Mouse (Mus musculus): ENCODE results near the gene Zc3hav1l. TPM values are rescaled to one million over a fixed set of nuclear protein-coding genes. Genes with fewer than 3 reads are reported as not detected.

The Zc3hav1l gene
- polyA plus RNA-seq, 1 experiment from 2014 or later: 6.3 TPM

DNA sequence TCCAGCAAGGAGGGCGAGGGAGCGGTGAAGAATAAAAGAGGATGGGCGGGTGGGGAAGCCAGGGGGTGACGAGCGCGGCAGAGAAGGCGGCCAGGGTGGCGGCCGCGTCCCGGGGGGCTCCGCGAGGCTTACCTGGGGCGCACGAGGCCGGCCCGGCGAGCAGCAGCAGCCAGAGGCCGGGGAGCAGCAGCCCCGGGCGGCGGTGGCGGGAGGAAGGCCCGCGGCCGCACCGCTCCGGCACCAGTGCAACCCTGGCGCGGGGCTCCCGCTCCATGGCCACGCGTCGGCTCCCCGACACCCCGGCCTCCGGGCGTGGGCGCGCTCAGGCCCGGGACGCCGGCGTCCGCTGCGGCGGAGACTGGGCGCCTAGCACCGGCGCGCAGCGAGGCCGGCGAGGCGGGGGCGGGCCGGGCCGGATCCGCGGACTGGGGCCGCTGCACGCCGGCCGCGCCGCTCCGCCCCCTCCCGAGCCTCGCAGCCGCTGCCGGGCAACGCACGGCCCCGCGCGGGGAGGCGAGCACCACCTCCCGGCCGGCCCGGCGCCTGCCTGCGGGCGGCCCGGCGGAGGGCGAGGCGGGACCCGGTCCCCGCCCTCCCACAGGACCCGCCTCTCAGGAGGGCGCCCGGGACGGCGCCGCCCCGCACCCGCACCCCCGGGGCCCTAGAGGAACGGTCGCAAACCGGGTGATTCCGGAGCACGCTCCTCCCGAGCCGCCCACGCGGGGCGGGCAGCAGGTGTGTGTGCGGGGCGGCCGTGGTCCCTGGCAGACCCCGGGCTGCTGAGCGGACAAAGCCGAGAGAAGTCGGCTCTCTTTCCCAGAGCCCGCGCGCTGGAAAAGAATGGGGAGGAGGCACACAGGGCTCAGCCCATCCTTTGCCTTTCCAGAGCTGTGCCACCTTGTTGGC, 45.1 kb downstream of the Zc3hav1l start, which contains the start of gene D630045J12Rik:
TSS of gene D630045J12Rik (minus strand) at position 274 of the 906 bp plus-strand sequence.
- under 1% methylated on average over 88 of the region's 118 CpGs for WGBS
- H3K36me3 ChIP-seq (ENCODE audit: control insufficient read depth, insufficient read depth): no peaks in the 10 kb centered on the region

GRCm38 (mm10) chr6:38252766-38253735, 46.0 kb downstream of the Zc3hav1l start:
- peak overlapping the region; percentile 80 for H3K4me2 ChIP-seq (ENCODE audit: low read length)
- ATAC-seq: peak; percentile 12; the same call in 1 of the 2 replicates
- peak overlapping the region; percentile 97 for H3K9ac ChIP-seq (replicated peaks; ENCODE audit: low read depth, low read length)
- no peaks in the 10 kb centered on the region for H3K9me3 ChIP-seq (ENCODE audit: control insufficient read depth, low read length)
- H3K4me1 ChIP-seq (replicated peaks; ENCODE audit: control insufficient read depth, insufficient read depth, low read length): peaks cover 36% of the 10 kb centered on the region
- H3K4me3 ChIP-seq (replicated peaks; ENCODE audit: low read length): peak overlapping the region; percentile 65
- H3K36me3 ChIP-seq (ENCODE audit: control insufficient read depth, insufficient read depth): no peaks in the 10 kb centered on the region
- H3K27me3 ChIP-seq (replicated peaks; ENCODE audit: control insufficient read depth, insufficient read depth, low read length): no peaks in the 10 kb centered on the region
- 1% methylated on average over 19 of the region's 19 CpGs for WGBS
- peak overlapping the region; percentile 89 for H3K27ac ChIP-seq (ENCODE audit: low read length)

More for the DNA sequence above, 45.1 kb downstream of the Zc3hav1l start, which contains the start of gene D630045J12Rik:
- Histone ChIP-seq H3K4me2 (ENCODE audit: low read length) (peak within 1 kb of the TSS; percentile 80), H3K9ac (replicated peaks; ENCODE audit: low read depth, low read length) (peak within 1 kb of the TSS; percentile 97), H3K4me3 (replicated peaks; ENCODE audit: low read length) (peak within 1 kb of the TSS; percentile 65), H3K9me3 (ENCODE audit: control insufficient read depth, low read length) (no peaks in the 10 kb centered on the region), H3K27ac (ENCODE audit: low read length) (peak within 1 kb of the TSS; percentile 89), H3K27me3 (replicated peaks; ENCODE audit: control insufficient read depth, insufficient read depth, low read length) (no peaks in the 10 kb centered on the region), H3K4me1 (replicated peaks; ENCODE audit: control insufficient read depth, insufficient read depth, low read length) (peaks cover 32% of the 10 kb centered on the region)
- ATAC-seq: peak; percentile 96

GRCm38 (mm10) chr6:38252139-38252538, 46.9 kb downstream of the Zc3hav1l start:
- peak overlapping the region; percentile 80 for H3K4me2 ChIP-seq (ENCODE audit: low read length)
- H3K9ac ChIP-seq (replicated peaks; ENCODE audit: low read depth, low read length): peak overlapping the region; percentile 97
- no peaks in the 10 kb centered on the region for H3K36me3 ChIP-seq (ENCODE audit: control insufficient read depth, insufficient read depth)
- H3K4me1 ChIP-seq (replicated peaks; ENCODE audit: control insufficient read depth, insufficient read depth, low read length): peaks cover 37% of the 10 kb centered on the region
- ATAC-seq: no peak
- no peak overlapping the region; the same call in 1 of the 2 replicates for H3K27ac ChIP-seq (ENCODE audit: low read length)
- no peaks in the 10 kb centered on the region for H3K9me3 ChIP-seq (ENCODE audit: control insufficient read depth, low read length)
- 72% methylated on average over 10 of the region's 10 CpGs for WGBS
- H3K4me3 ChIP-seq (replicated peaks; ENCODE audit: low read length): peak overlapping the region; percentile 65
- H3K27me3 ChIP-seq (replicated peaks; ENCODE audit: control insufficient read depth, insufficient read depth, low read length): no peaks in the 10 kb centered on the region

DNA sequence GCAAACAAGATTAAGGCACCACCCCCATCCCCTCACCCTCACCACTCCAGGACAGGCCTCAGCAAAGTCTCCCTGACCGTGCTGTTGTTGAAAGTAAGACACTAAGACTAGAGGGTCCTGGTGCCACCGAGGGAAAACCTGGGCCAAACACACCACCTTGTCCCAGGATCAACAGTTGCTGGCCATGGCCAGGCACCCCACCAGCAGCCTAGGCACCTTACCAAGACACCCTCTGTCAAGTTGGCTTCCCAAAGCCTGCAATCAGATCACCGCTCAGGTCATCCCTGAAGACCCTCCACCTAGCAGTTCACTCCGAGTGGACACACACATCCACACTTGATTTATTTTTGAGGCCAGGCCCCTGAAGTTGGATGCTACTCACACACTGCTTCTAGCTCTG, 47.6 kb downstream of the Zc3hav1l start:
- peak overlapping the region; percentile 80 for H3K4me2 ChIP-seq (ENCODE audit: low read length)
- no peaks in the 10 kb centered on the region for H3K9me3 ChIP-seq (ENCODE audit: control insufficient read depth, low read length)
- H3K4me1 ChIP-seq (replicated peaks; ENCODE audit: control insufficient read depth, insufficient read depth, low read length): peaks cover 37% of the 10 kb centered on the region
- no peak overlapping the region for H3K9ac ChIP-seq (replicated peaks; ENCODE audit: low read depth, low read length)
- no peaks in the 10 kb centered on the region for H3K36me3 ChIP-seq (ENCODE audit: control insufficient read depth, insufficient read depth)
- no peak overlapping the region for H3K4me3 ChIP-seq (replicated peaks; ENCODE audit: low read length)
- H3K27ac ChIP-seq (ENCODE audit: low read length): no peak overlapping the region
- no peaks in the 10 kb centered on the region for H3K27me3 ChIP-seq (replicated peaks; ENCODE audit: control insufficient read depth, insufficient read depth, low read length)
- no peak for ATAC-seq
- whole genome bisulfite sequencing: 59% methylated on average over 4 of the region's 4 CpGs

GRCm38 (mm10) chr6:38247362-38247761, 51.7 kb downstream of the Zc3hav1l start:
- Histone ChIP-seq H3K4me3 (replicated peaks; ENCODE audit: low read length) (no peak overlapping the region), H3K9me3 (ENCODE audit: control insufficient read depth, low read length) (no peaks in the 10 kb centered on the region), H3K27ac (ENCODE audit: low read length) (no peak overlapping the region), H3K4me2 (ENCODE audit: low read length) (no peak overlapping the region), H3K4me1 (replicated peaks; ENCODE audit: control insufficient read depth, insufficient read depth, low read length) (peaks cover 42% of the 10 kb centered on the region), H3K9ac (replicated peaks; ENCODE audit: low read depth, low read length) (no peak overlapping the region), H3K36me3 (ENCODE audit: control insufficient read depth, insufficient read depth) (no peaks in the 10 kb centered on the region), H3K27me3 (replicated peaks; ENCODE audit: control insufficient read depth, insufficient read depth, low read length) (no peaks in the 10 kb centered on the region)
- WGBS: 85% methylated on average over 4 of the region's 4 CpGs
- no peak for ATAC-seq

GRCm38 (mm10) chr6:38244806-38245205, 54.3 kb downstream of the Zc3hav1l start:
- WGBS: 76% methylated on average over 3 of the region's 3 CpGs
- H3K36me3 ChIP-seq (ENCODE audit: control insufficient read depth, insufficient read depth): no peaks in the 10 kb centered on the region
- no peak overlapping the region for H3K9ac ChIP-seq (replicated peaks; ENCODE audit: low read depth, low read length)
- no peak for ATAC-seq
- no peaks in the 10 kb centered on the region for H3K27me3 ChIP-seq (replicated peaks; ENCODE audit: control insufficient read depth, insufficient read depth, low read length)
- no peak overlapping the region for H3K27ac ChIP-seq (ENCODE audit: low read length)
- no peak overlapping the region for H3K4me2 ChIP-seq (ENCODE audit: low read length)
- H3K4me3 ChIP-seq (replicated peaks; ENCODE audit: low read length): no peak overlapping the region
- H3K9me3 ChIP-seq (ENCODE audit: control insufficient read depth, low read length): no peaks in the 10 kb centered on the region
- peaks cover 34% of the 10 kb centered on the region for H3K4me1 ChIP-seq (replicated peaks; ENCODE audit: control insufficient read depth, insufficient read depth, low read length)

DNA sequence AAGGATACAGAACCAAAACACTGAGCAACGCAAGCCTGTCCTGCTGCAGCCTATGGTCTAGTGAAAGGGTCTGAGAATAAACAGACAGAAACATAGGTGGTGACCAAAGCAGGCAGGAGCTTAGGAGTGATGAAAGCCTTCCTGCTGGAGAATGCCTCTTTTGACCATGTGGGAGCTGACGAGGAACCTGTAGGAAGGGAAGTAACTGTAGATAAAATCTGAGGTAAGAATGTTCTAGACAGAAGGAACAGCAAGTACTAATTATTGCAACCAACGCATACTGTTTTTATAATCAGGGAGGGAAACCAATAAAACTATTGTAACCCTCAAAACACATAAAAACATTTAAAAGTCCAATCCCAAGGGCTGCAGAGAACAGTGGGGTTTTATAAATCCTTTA, 54.9 kb downstream of the Zc3hav1l start:
- H3K9ac ChIP-seq (replicated peaks; ENCODE audit: low read depth, low read length): no peak overlapping the region
- 67% methylated on average over 3 of the region's 3 CpGs for WGBS
- H3K4me3 ChIP-seq (replicated peaks; ENCODE audit: low read length): no peak overlapping the region
- no peaks in the 10 kb centered on the region for H3K36me3 ChIP-seq (ENCODE audit: control insufficient read depth, insufficient read depth)
- no peaks in the 10 kb centered on the region for H3K9me3 ChIP-seq (ENCODE audit: control insufficient read depth, low read length)
- no peak for ATAC-seq
- peaks cover 30% of the 10 kb centered on the region for H3K4me1 ChIP-seq (replicated peaks; ENCODE audit: control insufficient read depth, insufficient read depth, low read length)
- no peak overlapping the region for H3K4me2 ChIP-seq (ENCODE audit: low read length)
- H3K27ac ChIP-seq (ENCODE audit: low read length): no peak overlapping the region
- H3K27me3 ChIP-seq (replicated peaks; ENCODE audit: control insufficient read depth, insufficient read depth, low read length): no peaks in the 10 kb centered on the region

- Histone ChIP-seq H3K36me3 (ENCODE audit: control insufficient read depth, insufficient read depth) (no peaks in the 10 kb centered on the region), H3K9me3 (ENCODE audit: control insufficient read depth, low read length) (no peaks in the 10 kb centered on the region), H3K4me3 (replicated peaks; ENCODE audit: low read length) (no peak overlapping the region), H3K9ac (replicated peaks; ENCODE audit: low read depth, low read length) (no peak overlapping the region), H3K27ac (ENCODE audit: low read length) (no peak overlapping the region), H3K4me1 (replicated peaks; ENCODE audit: control insufficient read depth, insufficient read depth, low read length) (peaks cover 25% of the 10 kb centered on the region), H3K4me2 (ENCODE audit: low read length) (no peak overlapping the region), H3K27me3 (replicated peaks; ENCODE audit: control insufficient read depth, insufficient read depth, low read length) (no peaks in the 10 kb centered on the region)
- WGBS: 43% methylated on average over 5 of the region's 5 CpGs
- ATAC-seq: no peak
Observed at GRCm38 (mm10) chr6:38242833-38243232, 56.2 kb downstream of the Zc3hav1l start.

Data from forebrain, embryonic 16.5 days (tissue).